29 mouse cellular contexts compared by ENCODE assay signal in genomic region chr16:93493337-93494002, GRCm38 (mm10).
A peak's percentile ranks its signal among the peaks of the same experiment; 100 is the strongest.
DNase-seq lines count a peak whose midpoint lies in the region; ATAC-seq and TF ChIP-seq lines count a peak whose summit lies in the region.
"Had no signal": no experiment of that assay in that cellular context is flagged by ENCODE, and none has a peak within 500 bp of the region (broad histone marks: within the 10 kb centered on the region; RNA-seq: fewer than 3 reads in every experiment).

No protein-coding gene starts in this region.

- H3K4me1 ChIP-seq in limb, embryonic 13.5 days, result peaks cover 17% of the 10 kb centered on the region
- no peaks in the 10 kb centered on the region for H3K4me1 ChIP-seq in limb, embryonic 10.5 days
- peaks cover 10% of the 10 kb centered on the region for H3K4me1 ChIP-seq in limb, embryonic 15.5 days
- H3K4me1 ChIP-seq: heart, embryonic 12.5 days; neural tube, embryonic 15.5 days had no signal

- ATAC-seq in limb, embryonic 13.5 days (ENCODE audit: low FRiP score, low read depth), result peak; percentile 19; the same call in 1 of the 2 replicates
- no peak for ATAC-seq in limb, embryonic 15.5 days (ENCODE audit: insufficient number of reproducible peaks, low FRiP score, low TSS enrichment, low read depth)
- no peak for ATAC-seq in frontal cortex, adult (ENCODE audit: low TSS enrichment)
- ATAC-seq: CD4-positive, CD25-positive, alpha-beta regulatory T cell, adult 4 months; forebrain, embryonic 14.5 days; inflammation-experienced regulatory T-cells, adult 6 months had no signal

- H3K4me3 ChIP-seq in limb, embryonic 13.5 days, result no peak overlapping the region
- no peak overlapping the region for H3K4me3 ChIP-seq in limb, embryonic 10.5 days
- no peak overlapping the region for H3K4me3 ChIP-seq in limb, embryonic 15.5 days
- H3K4me3 ChIP-seq: gastrocnemius, adult 2 months; heart, adult 2 months; heart, embryonic 12.5 days; neural tube, embryonic 15.5 days had no signal

- H3K4me2 ChIP-seq in limb, embryonic 13.5 days (replicated peaks), result no peak overlapping the region
- no peak overlapping the region for H3K4me2 ChIP-seq in limb, embryonic 15.5 days
- H3K4me2 ChIP-seq: heart, embryonic 12.5 days; hindbrain, embryonic 14.5 days; neural tube, embryonic 15.5 days had no signal

- WGBS in limb, embryonic 13.5 days, result 73% methylated on average over 6 of the region's 6 CpGs
- WGBS in limb, embryonic 10.5 days, result 88% methylated on average over 6 of the region's 6 CpGs
- 64% methylated on average over 6 of the region's 6 CpGs for WGBS in limb, embryonic 15.5 days

- no peak for DNase-seq in limb, embryonic 10.5 days (ENCODE audit: low spot score)
- peak; percentile 18 for DNase-seq in lung, postnatal 36 days
- DNase-seq in lung, postnatal 10 days, result no peak
- peak; percentile 15 for DNase-seq in brain, embryonic 14.5 days (ENCODE audit: low read depth)
- DNase-seq in layer of hippocampus, postnatal 25 days (ENCODE audit: extremely low spot score in 1 of 2, low spot score in 1 of 2), result no peak
- DNase-seq: adrenal gland, postnatal 25 days; cerebellum, adult 18-20 months; cerebellum, postnatal 10 days; gastrocnemius, adult 2 months; gastrocnemius, postnatal 36 days; heart, adult 2 months; heart, postnatal 4 days; kidney, adult 2 months; kidney, postnatal 10 days; liver; midbrain, embryonic 14.5 days; retina, postnatal 1 day; right cerebral cortex, postnatal 14 days had no signal

- H3K9ac ChIP-seq in limb, embryonic 13.5 days, result no peak overlapping the region
- H3K9ac ChIP-seq in limb, embryonic 15.5 days, result no peak overlapping the region
- H3K9ac ChIP-seq: heart, embryonic 12.5 days; hindbrain, embryonic 14.5 days; liver, embryonic 14.5 days; neural tube, embryonic 15.5 days had no signal

- H3K27ac ChIP-seq in limb, embryonic 13.5 days, result peak overlapping the region; percentile 49; the same call in 1 of the 2 replicates
- no peak overlapping the region for H3K27ac ChIP-seq in limb, embryonic 10.5 days
- peak overlapping the region; percentile 60; the same call in 1 of the 2 replicates for H3K27ac ChIP-seq in limb, embryonic 15.5 days
- H3K27ac ChIP-seq: gastrocnemius, adult 2 months; heart, adult 2 months; hindbrain, embryonic 14.5 days; liver, embryonic 14.5 days; macrophage; neural tube, embryonic 15.5 days had no signal

- no peaks in the 10 kb centered on the region for H3K36me3 ChIP-seq in limb, embryonic 13.5 days
- no peaks in the 10 kb centered on the region for H3K36me3 ChIP-seq in limb, embryonic 10.5 days
- no peaks in the 10 kb centered on the region for H3K36me3 ChIP-seq in limb, embryonic 15.5 days
- H3K36me3 ChIP-seq: heart, embryonic 12.5 days; neural tube, embryonic 15.5 days had no signal

- no peaks in the 10 kb centered on the region for H3K27me3 ChIP-seq in limb, embryonic 13.5 days
- H3K27me3 ChIP-seq in limb, embryonic 10.5 days (ENCODE audit: low read depth, poor library complexity, severe bottlenecking), result no peaks in the 10 kb centered on the region
- no peaks in the 10 kb centered on the region for H3K27me3 ChIP-seq in limb, embryonic 15.5 days
- H3K27me3 ChIP-seq: neural tube, embryonic 15.5 days had no signal

- H3K9me3 ChIP-seq in limb, embryonic 13.5 days, result peaks cover 9% of the 10 kb centered on the region; the same call in 1 of the 2 replicates
- H3K9me3 ChIP-seq in limb, embryonic 10.5 days (replicated peaks), result no peaks in the 10 kb centered on the region
- no peaks in the 10 kb centered on the region for H3K9me3 ChIP-seq in limb, embryonic 15.5 days
- H3K9me3 ChIP-seq: neural tube, embryonic 15.5 days had no signal

- TF ChIP-seq POLR2A in brain, embryonic 14.5 days (IDR thresholded peaks at IDR 0.05; ENCODE audit: borderline replicate concordance, extremely low read depth, insufficient read depth, insufficient read length, poor library complexity, severe bottlenecking), result no peak

- no peak for TF ChIP-seq CTCF in brain, embryonic 14.5 days (IDR thresholded peaks at IDR 0.05; ENCODE audit: borderline replicate concordance, extremely low read depth, insufficient read depth, insufficient read length)

Comparison
In these comparisons a context has a peak if more than half of its experiments do, and no peak if none do; other contexts are left out.
1. DNase-seq: peak in lung, postnatal 36 days (single experiment) and brain, embryonic 14.5 days (single experiment); none in limb, embryonic 10.5 days (single experiment), lung, postnatal 10 days (single experiment) and layer of hippocampus, postnatal 25 days (0 of 2).